Mouse (Mus musculus): ENCODE results near the gene Syngap1. TPM values are rescaled to one million over a fixed set of nuclear protein-coding genes. Genes with fewer than 3 reads are reported as not detected.

Gene Syngap1
- total and polyA plus RNA-seq, 3 experiments, result 7.3 to 88.0 (median 24.1) TPM

DNA sequence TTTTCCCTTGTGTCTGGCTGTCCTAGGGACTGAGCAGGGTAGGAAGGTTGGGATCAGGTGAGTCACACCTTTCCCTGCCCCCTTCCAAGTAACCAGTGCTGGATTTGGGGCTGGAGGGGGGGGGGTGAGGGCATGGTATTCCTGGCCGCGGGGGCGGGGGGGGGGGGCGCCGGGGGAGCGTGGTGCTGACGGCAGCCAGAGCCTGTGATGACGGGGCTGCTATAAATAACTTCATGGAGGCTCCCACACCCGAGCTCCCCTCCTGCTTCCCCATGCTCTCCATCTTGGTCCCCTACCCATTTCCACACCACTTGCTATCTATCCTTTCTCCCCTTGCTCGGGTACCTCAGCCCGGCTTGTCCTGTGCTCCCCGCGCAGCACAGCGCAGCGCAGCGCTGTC lies 12.7 kb downstream of the Syngap1 start:
- peaks cover 9% of the 10 kb centered on the region; the same call in 1 of the 2 replicates for H3K27me3 ChIP-seq (ENCODE audit: insufficient read depth, low read length)
- ATAC-seq (ENCODE audit: extremely low read depth, insufficient number of reproducible peaks, low FRiP score, poor library complexity, severe bottlenecking) (no peak), DNase-seq (ENCODE audit: low spot score) (no peak)
- peaks cover 63% of the 10 kb centered on the region for H3K36me3 ChIP-seq (replicated peaks)
- no peaks in the 10 kb centered on the region for H3K9me3 ChIP-seq (replicated peaks)
- H3K4me3 ChIP-seq (ENCODE audit: low read depth, low read length), result no peak overlapping the region; the same call in 1 of the 2 replicates
- H3K4me1 ChIP-seq (ENCODE audit: insufficient read depth, low read depth, low read length), result peaks cover 85% of the 10 kb centered on the region
- TF ChIP-seq POLR2AphosphoS5 (IDR thresholded peaks at IDR 0.05; ENCODE audit: insufficient replicate concordance, low read depth, low read length) (no peak), CTCF (IDR thresholded peaks at IDR 0.05; ENCODE audit: low read depth, low read length) (no peak), GATA2 (IDR thresholded peaks at IDR 0.05; ENCODE audit: borderline replicate concordance, low read depth, low read length) (no peak), GATA1 (IDR thresholded peaks at IDR 0.05; ENCODE audit: borderline replicate concordance, low read length) (no peak), TAL1 (conservative IDR thresholded peaks at IDR 0.05; ENCODE audit: low read depth, low read length) (no peak)

DNA sequence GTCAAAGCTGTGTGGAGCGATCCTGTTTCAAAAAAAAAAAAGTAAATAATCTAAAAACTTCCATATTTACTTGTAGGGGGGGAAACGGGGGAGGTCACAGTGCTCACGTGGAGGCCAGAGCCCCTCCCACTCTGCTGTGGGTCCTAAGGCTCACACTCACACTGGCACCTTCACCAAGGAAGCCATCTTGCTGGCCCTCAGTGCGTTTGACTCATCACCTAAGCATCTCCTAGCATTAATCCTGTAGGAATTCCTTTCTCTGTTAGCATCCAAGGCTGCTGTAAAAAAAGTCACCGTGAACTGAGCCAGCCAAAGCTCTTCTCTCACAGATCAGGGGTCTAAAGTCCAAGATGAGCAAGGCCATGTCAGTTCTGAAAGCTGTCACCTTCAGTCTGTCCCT lies 15.3 kb downstream of the Syngap1 start:
- ATAC-seq (ENCODE audit: extremely low read depth, insufficient number of reproducible peaks, low FRiP score, poor library complexity, severe bottlenecking) (no peak), DNase-seq (ENCODE audit: low spot score) (no peak)
- Histone ChIP-seq H3K9me3 (replicated peaks) (no peaks in the 10 kb centered on the region), H3K4me1 (ENCODE audit: insufficient read depth, low read depth, low read length) (peaks cover 87% of the 10 kb centered on the region), H3K27me3 (ENCODE audit: insufficient read depth, low read length) (no peaks in the 10 kb centered on the region; the same call in 1 of the 2 replicates), H3K4me3 (ENCODE audit: low read depth, low read length) (peak overlapping the region; percentile 59; the same call in 1 of the 2 replicates), H3K36me3 (replicated peaks) (peaks cover 86% of the 10 kb centered on the region)
- no peak for TF ChIP-seq POLR2AphosphoS5 (IDR thresholded peaks at IDR 0.05; ENCODE audit: insufficient replicate concordance, low read depth, low read length)
- no peak for TF ChIP-seq GATA1 (IDR thresholded peaks at IDR 0.05; ENCODE audit: borderline replicate concordance, low read length)
- no peak for TF ChIP-seq GATA2 (IDR thresholded peaks at IDR 0.05; ENCODE audit: borderline replicate concordance, low read depth, low read length)
- no peak for TF ChIP-seq TAL1 (conservative IDR thresholded peaks at IDR 0.05; ENCODE audit: low read depth, low read length)
- no peak for TF ChIP-seq CTCF (IDR thresholded peaks at IDR 0.05; ENCODE audit: low read depth, low read length)

DNA sequence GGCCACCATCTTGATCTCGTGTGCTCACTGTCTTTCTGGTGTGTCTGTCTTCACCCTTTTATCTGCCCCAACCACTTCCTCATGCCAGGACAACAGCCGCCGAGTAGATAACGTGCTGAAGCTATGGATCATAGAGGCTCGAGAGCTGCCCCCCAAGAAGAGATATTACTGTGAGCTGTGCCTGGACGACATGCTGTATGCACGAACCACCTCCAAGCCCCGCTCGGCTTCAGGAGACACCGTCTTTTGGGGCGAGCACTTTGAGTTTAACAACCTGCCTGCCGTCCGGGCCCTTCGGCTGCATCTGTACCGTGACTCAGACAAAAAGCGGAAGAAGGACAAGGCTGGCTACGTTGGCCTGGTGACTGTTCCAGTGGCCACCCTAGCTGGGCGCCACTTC lies 15.8 kb downstream of the Syngap1 start:
- Histone ChIP-seq H3K4me1 (ENCODE audit: insufficient read depth, low read depth, low read length) (peaks cover 82% of the 10 kb centered on the region), H3K27me3 (ENCODE audit: insufficient read depth, low read length) (no peaks in the 10 kb centered on the region; the same call in 1 of the 2 replicates), H3K4me3 (ENCODE audit: low read depth, low read length) (peak overlapping the region; percentile 59; the same call in 1 of the 2 replicates), H3K36me3 (replicated peaks) (peaks cover 88% of the 10 kb centered on the region), H3K9me3 (replicated peaks) (no peaks in the 10 kb centered on the region)
- DNase-seq (ENCODE audit: low spot score) (peak; percentile 72), ATAC-seq (ENCODE audit: extremely low read depth, insufficient number of reproducible peaks, low FRiP score, poor library complexity, severe bottlenecking) (peak; percentile 66)
- TF ChIP-seq TAL1 (conservative IDR thresholded peaks at IDR 0.05; ENCODE audit: low read depth, low read length) (peak; percentile 47), CTCF (IDR thresholded peaks at IDR 0.05; ENCODE audit: low read depth, low read length) (no peak), POLR2AphosphoS5 (IDR thresholded peaks at IDR 0.05; ENCODE audit: insufficient replicate concordance, low read depth, low read length) (no peak)

DNA sequence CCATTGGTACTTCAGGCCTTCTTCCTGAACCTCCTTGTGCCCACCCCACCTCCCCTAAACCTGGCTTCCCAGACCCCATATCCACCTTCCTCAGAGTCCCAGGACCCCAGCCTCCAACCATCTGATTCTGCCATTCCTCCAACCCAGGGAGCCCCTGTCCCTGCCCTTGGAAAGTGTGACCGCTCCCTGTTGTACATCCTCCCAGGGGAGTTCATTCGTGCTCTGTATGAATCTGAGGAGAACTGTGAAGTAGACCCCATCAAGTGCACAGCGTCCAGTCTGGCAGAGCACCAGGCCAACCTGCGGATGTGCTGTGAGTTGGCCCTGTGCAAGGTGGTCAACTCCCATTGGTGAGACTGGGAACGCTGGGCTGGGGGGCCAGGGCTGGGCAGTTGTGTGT lies 16.8 kb downstream of the Syngap1 start:
- H3K36me3 ChIP-seq (replicated peaks), result peaks cover 88% of the 10 kb centered on the region
- no peak for TF ChIP-seq CTCF (IDR thresholded peaks at IDR 0.05; ENCODE audit: low read depth, low read length)
- DNase-seq (ENCODE audit: low spot score) (no peak), ATAC-seq (ENCODE audit: extremely low read depth, insufficient number of reproducible peaks, low FRiP score, poor library complexity, severe bottlenecking) (no peak)
- peaks cover 75% of the 10 kb centered on the region for H3K4me1 ChIP-seq (ENCODE audit: insufficient read depth, low read depth, low read length)
- H3K27me3 ChIP-seq (ENCODE audit: insufficient read depth, low read length), result no peaks in the 10 kb centered on the region; the same call in 1 of the 2 replicates
- H3K4me3 ChIP-seq (ENCODE audit: low read depth, low read length), result 0 out of 2 replicates have a peak overlapping the region, but pooled peaks have one; percentile 59
- H3K9me3 ChIP-seq (replicated peaks), result no peaks in the 10 kb centered on the region

DNA sequence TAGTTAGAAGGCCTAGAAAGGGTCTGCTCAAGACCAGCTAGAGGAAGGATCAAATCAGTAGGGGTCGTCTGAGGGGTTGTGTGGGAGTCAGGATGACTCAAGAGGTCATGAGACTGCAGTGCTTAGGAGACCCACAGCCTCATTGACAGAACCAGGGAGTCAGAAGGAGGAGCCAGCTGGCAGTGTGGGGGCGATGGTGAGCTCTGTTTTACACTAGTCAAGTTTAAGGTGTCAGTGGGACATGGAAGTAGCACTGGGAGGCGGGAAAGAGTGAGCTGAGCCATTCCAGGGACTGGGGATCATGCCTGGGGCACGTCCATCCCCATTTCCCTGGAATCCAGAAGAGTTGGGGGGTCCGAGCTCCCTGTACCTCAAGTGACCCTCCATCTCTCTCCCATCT lies 17.8 kb downstream of the Syngap1 start:
- no peak overlapping the region for H3K4me3 ChIP-seq (ENCODE audit: low read depth, low read length)
- peaks cover 68% of the 10 kb centered on the region for H3K4me1 ChIP-seq (ENCODE audit: insufficient read depth, low read depth, low read length)
- no peaks in the 10 kb centered on the region; the same call in 1 of the 2 replicates for H3K27me3 ChIP-seq (ENCODE audit: insufficient read depth, low read length)
- no peak for ATAC-seq (ENCODE audit: extremely low read depth, insufficient number of reproducible peaks, low FRiP score, poor library complexity, severe bottlenecking)
- no peaks in the 10 kb centered on the region for H3K9me3 ChIP-seq (replicated peaks)
- DNase-seq (ENCODE audit: low spot score), result no peak
- peaks cover 87% of the 10 kb centered on the region for H3K36me3 ChIP-seq (replicated peaks)
- TF ChIP-seq TAL1 (conservative IDR thresholded peaks at IDR 0.05; ENCODE audit: low read depth, low read length) (no peak), POLR2AphosphoS5 (IDR thresholded peaks at IDR 0.05; ENCODE audit: insufficient replicate concordance, low read depth, low read length) (no peak), GATA2 (IDR thresholded peaks at IDR 0.05; ENCODE audit: borderline replicate concordance, low read depth, low read length) (no peak), GATA1 (IDR thresholded peaks at IDR 0.05; ENCODE audit: borderline replicate concordance, low read length) (no peak), CTCF (IDR thresholded peaks at IDR 0.05; ENCODE audit: low read depth, low read length) (no peak)

DNA sequence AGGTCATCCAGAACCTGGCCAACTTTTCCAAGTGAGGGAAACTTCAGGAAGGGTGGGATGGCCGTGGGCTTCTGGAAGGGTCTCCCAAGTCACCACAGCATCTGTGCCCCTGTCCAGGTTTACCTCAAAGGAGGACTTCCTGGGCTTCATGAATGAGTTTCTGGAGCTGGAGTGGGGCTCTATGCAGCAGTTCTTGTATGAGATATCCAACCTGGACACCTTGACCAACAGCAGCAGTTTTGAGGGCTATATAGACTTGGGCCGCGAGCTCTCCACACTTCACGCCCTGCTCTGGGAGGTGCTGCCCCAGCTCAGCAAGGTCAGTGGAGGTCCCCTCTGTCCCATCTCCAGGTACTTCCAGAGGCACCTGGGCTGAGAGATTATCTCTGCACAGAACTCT lies 18.8 kb downstream of the Syngap1 start:
- no peak for DNase-seq (ENCODE audit: low spot score)
- H3K4me1 ChIP-seq (ENCODE audit: insufficient read depth, low read depth, low read length), result peaks cover 64% of the 10 kb centered on the region
- H3K4me3 ChIP-seq (ENCODE audit: low read depth, low read length), result no peak overlapping the region
- H3K36me3 ChIP-seq (replicated peaks), result peaks cover 89% of the 10 kb centered on the region
- no peak for ATAC-seq (ENCODE audit: extremely low read depth, insufficient number of reproducible peaks, low FRiP score, poor library complexity, severe bottlenecking)
- no peaks in the 10 kb centered on the region; the same call in 1 of the 2 replicates for H3K27me3 ChIP-seq (ENCODE audit: insufficient read depth, low read length)
- TF ChIP-seq GATA2 (IDR thresholded peaks at IDR 0.05; ENCODE audit: borderline replicate concordance, low read depth, low read length) (no peak), TAL1 (conservative IDR thresholded peaks at IDR 0.05; ENCODE audit: low read depth, low read length) (no peak), CTCF (IDR thresholded peaks at IDR 0.05; ENCODE audit: low read depth, low read length) (no peak), GATA1 (IDR thresholded peaks at IDR 0.05; ENCODE audit: borderline replicate concordance, low read length) (no peak), POLR2AphosphoS5 (IDR thresholded peaks at IDR 0.05; ENCODE audit: insufficient replicate concordance, low read depth, low read length) (no peak)
- H3K9me3 ChIP-seq (replicated peaks), result no peaks in the 10 kb centered on the region
